Mouse (Mus musculus) urinary bladder, postnatal 4 days (tissue): Measurements from ENCODE around the gene Pcbp4.

Experiments
- DNase-seq, 2 experiments: peaks; one replicate each; pipeline ENCODE4 v3.0.0; 2021 to 2022; ENCODE audit warnings: low spot score in 2 of 2

Gene Pcbp4

GRCm38 (mm10) chr9:106481676-106482075, 28.6 kb downstream of the Pcbp4 start:
- DNase-seq: peak in 1 of 2 experiments; percentile 58

- peak in 1 of 2 experiments; percentile 55 for DNase-seq
These were observed 29.6 kb downstream of the Pcbp4 start for GRCm38 (mm10) chr9:106482578-106483115.

- DNase-seq: peak in 1 of 2 experiments; percentile 53
These were observed 30.0 kb downstream of the Pcbp4 start for GRCm38 (mm10) chr9:106483136-106483535.

- DNase-seq: peak in 1 of 2 experiments; percentile 57
These were observed 30.5 kb downstream of the Pcbp4 start for GRCm38 (mm10) chr9:106483606-106484005.

GRCm38 (mm10) chr9:106485076-106485475, 32.0 kb downstream of the Pcbp4 start:
- peak; percentile 14 to 59 for DNase-seq

- DNase-seq: peak; percentile 17 to 54
These were observed 34.5 kb downstream of the Pcbp4 start for GRCm38 (mm10) chr9:106487602-106488001.

GRCm38 (mm10) chr9:106499667-106500066, 46.6 kb downstream of the Pcbp4 start, which contains the start of gene Iqcf1:
Gene Iqcf1, plus strand, starts transcription at chr9:106499967.
- DNase-seq: peak in 1 of 2 experiments; percentile 44

- DNase-seq: peak in 1 of 2 experiments; percentile 53
These were observed 48.8 kb downstream of the Pcbp4 start for GRCm38 (mm10) chr9:106501846-106502245.

- peak in 1 of 2 experiments; percentile 33 for DNase-seq
These were observed 51.2 kb downstream of the Pcbp4 start for GRCm38 (mm10) chr9:106504246-106504645.

- DNase-seq: no peak
These were observed 56.3 kb downstream of the Pcbp4 start for GRCm38 (mm10) chr9:106509356-106509755.

- peak in 1 of 2 experiments; percentile 30 for DNase-seq
These were observed 59.8 kb downstream of the Pcbp4 start for GRCm38 (mm10) chr9:106512729-106513450.

- DNase-seq: peak in 1 of 2 experiments; percentile 54
These were observed 60.5 kb downstream of the Pcbp4 start for GRCm38 (mm10) chr9:106513566-106513965.
